Mouse (Mus musculus) G1E-ER4 (cell line): ENCODE results near the gene Rsph1. TPM values are rescaled to one million over a fixed set of nuclear protein-coding genes. Genes with fewer than 3 reads are reported as not detected.

Experiments
- GATA1 ChIP-seq: IDR thresholded peaks from one replicate; pipeline ENCODE4 v1.8.0; 2012; ENCODE audit warnings: low read length, inconsistent platforms
- polyA plus RNA-seq: library from polyadenylated mRNA; stranded (reverse); fragments of >175 nt; gene quantifications from 2 replicates; pipeline ENCODE4 v1.2.3, GENCODE M21; 2012

Rsph1 gene
- polyA plus RNA-seq, 1 experiment = not detected

DNA sequence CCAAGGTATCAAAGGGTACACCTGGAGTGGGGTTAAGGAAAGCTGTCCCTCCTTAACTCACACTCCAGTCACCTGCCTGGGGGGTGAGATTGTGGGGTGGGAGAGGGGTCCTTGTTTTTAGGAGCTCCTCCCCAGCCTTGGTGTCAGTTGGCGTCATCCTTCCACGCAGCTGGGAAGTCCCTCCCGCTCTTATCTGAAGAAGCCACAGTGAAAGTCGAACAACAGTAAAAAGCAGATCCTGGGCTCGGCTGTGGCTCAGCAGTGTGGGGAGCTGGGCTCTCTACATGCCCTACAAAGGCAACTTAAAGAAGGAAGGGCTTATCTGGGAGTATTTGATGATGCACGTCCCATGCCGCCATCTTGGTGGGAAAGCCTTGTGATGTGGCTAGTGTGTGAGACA, 66.9 kb downstream of the Rsph1 start:
- no peak for TF ChIP-seq GATA1

DNA sequence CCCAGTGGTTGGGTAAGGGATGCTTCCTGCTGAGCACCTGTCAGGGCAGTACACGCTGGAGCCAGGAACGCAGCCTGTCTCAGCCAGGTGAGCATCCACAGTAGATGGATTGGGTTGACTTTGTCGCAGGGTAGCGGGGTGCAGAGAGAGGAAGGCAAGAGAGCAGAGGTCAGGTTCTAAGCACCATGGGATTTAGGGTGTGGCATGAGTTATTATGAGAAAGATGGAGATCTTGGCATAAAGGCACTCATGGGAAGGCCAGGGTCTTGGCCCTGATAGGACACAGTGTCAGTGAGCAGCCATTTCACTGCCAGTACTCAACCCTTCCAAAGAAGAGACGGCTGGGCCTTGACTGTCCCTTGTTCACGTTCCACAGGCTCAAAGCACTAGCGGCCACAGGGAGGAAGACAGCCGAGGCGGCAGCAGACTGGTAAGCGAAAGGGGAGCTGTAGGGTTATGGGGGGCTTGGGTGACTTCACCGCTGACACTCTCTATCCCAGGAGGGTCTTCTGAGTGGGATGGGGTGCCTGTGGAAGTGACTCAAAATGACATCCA, 67.7 kb downstream of the Rsph1 start:
- TF ChIP-seq GATA1 = no peak

DNA sequence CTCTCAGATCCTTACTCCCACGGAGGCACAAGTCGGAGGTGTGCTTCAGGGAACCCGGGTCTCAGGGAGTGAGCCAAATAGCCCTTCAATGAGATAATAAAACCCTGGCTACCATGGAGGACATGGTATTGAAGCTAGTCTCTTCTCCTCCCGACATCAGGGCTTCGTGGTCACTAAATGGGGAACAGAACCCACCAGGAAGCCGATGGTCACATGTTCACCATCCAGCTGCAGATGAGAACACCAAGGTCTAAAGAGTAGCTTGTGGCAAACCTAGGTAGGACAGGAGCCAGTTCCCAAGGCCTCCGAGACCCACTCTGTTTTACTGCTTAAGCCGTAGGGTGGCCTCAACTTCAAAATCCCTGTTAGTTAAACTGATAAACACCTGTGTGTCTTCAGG, 68.5 kb downstream of the Rsph1 start:
- no peak for TF ChIP-seq GATA1

DNA sequence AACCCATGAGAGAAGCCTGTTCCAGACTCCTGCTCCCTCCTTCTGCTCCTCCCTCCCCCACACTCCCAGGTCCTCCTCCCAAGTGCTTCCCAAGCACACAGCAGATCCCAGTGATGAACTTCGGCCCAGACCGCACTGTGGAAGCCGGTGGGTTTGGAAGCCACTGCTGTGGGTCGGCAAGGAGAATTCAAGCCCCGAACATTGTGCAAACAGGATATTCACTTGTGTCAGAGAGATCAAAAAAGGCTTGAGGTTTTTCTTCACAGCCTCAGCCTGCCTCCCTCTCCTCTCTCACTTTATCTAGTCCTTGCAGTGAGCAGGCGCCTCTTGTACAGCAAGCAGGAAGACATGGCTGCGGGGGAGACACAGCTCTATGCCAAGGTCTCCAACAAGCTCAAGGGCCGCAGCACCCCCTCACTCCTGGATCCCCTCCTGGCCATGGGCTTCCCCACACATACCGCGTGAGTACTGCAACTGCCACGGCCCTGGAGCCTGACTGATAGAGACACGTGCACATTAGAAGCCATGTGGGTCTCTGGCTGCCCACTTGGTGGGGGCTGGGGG, 69.3 kb downstream of the Rsph1 start, which contains the start of gene Ubash3a:
Gene Ubash3a, plus strand, starts transcription at position 103 of the 564 bp plus-strand sequence.
- TF ChIP-seq GATA1 = no peak

Other genes with a start within 250 kb of the Rsph1 start
- gene Abcg1, start 219.7 kb downstream of the Rsph1 start, polyA plus RNA-seq = not detected in 2 replicates
- not detected in 2 replicates for gene Tff3, start 147.7 kb downstream of the Rsph1 start, polyA plus RNA-seq
- not detected in 2 replicates for gene Tff2, start 133.1 kb downstream of the Rsph1 start, polyA plus RNA-seq
- not detected in 2 replicates for gene Tff1, start 112.1 kb downstream of the Rsph1 start, polyA plus RNA-seq
- not detected in 2 replicates for gene Tmprss3, start 78.4 kb downstream of the Rsph1 start, polyA plus RNA-seq
- gene Ubash3a, start 69.5 kb downstream of the Rsph1 start, polyA plus RNA-seq = not detected in 2 replicates
- gene Slc37a1, start 9.4 kb upstream of the Rsph1 start, polyA plus RNA-seq = not detected in 2 replicates
- gene Pde9a, start 108.8 kb upstream of the Rsph1 start, polyA plus RNA-seq = not detected in 2 replicates
- gene Wdr4, start 242.6 kb upstream of the Rsph1 start, polyA plus RNA-seq = 44.1 and 56.1 TPM in 2 replicates
- gene Ndufv3, start 242.7 kb upstream of the Rsph1 start, polyA plus RNA-seq = 321 and 649 TPM in 2 replicates